Mouse (Mus musculus) myocyte (in vitro differentiated cells): ENCODE results near the gene Gm45753.

Experiments used
- MAX ChIP-seq: IDR thresholded peaks from one replicate; pipeline ENCODE4 v1.6.1; 2011; ENCODE audit warnings: low read depth, mild to moderate bottlenecking, control low read depth
- MYOG ChIP-seq, 3 experiments: IDR thresholded peaks; one replicate each; pipeline ENCODE4 v1.6.1; 2011; ENCODE audit warnings: control low read depth in 2 of 3, low read depth in 2 of 3, mild to moderate bottlenecking in 2 of 3; ENCODE audit not compliant: insufficient read length in 2 of 3, control insufficient read depth in 1 of 3, insufficient read depth in 1 of 3
- POLR2A ChIP-seq: IDR thresholded peaks from one replicate; pipeline ENCODE4 v1.6.1; 2011; ENCODE audit warnings: low read depth, mild to moderate bottlenecking, control low read depth, moderate library complexity; ENCODE audit not compliant: insufficient read length
- TCF12 ChIP-seq: IDR thresholded peaks from one replicate; pipeline ENCODE4 v1.6.1; 2011; ENCODE audit warnings: mild to moderate bottlenecking, control low read depth; ENCODE audit not compliant: poor library complexity, insufficient read depth, severe bottlenecking
- USF1 ChIP-seq: IDR thresholded peaks from one replicate; pipeline ENCODE4 v1.6.1; 2011; ENCODE audit warnings: low read depth, mild to moderate bottlenecking, control low read depth, moderate library complexity

DNA sequence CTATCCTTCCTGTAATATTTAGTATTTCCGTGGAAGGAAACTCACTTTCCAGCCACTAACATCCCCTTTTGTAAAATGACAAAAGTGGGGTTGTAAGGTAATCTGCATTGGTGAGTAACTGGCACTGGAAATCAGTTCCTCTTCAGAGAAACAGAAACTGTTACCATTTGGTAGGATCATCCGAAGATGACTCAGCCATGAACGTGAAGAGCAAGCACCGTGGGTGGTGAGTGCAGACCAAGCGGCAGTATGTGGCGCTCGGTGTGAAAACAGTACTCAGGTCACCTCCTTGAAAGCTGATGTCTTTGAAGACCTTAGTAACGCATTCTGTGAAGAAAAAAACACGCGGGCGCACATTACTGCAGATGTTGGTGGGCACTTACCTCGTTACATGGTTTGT is 53.2 kb downstream of the Gm45753 start:
- TF ChIP-seq POLR2A (no peak), USF1 (no peak), MYOG (IDR thresholded peaks at IDR 0.05; ENCODE audit: control insufficient read depth in 1 of 3, insufficient read depth in 1 of 3, insufficient read length in 2 of 3, low read depth in 2 of 3) (no peak), MAX (no peak), TCF12 (no peak)
